Mouse (Mus musculus) gastrocnemius, postnatal 36 days (tissue): ENCODE results near the gene Irf4. TPM values are rescaled to one million over a fixed set of nuclear protein-coding genes. Genes with fewer than 3 reads are reported as not detected.

Source experiments
- DNase-seq, 2 experiments: peaks; one replicate each; pipeline ENCODE4 v3.0.0; 2022
- intact Hi-C: fragments of 180-260 bp; cut with DNase I; formaldehyde crosslinking; loops from one replicate; pipeline ENCODE4 v1.15.1; 2025
- total RNA-seq, 2 experiments: library from RNA; stranded (reverse); gene quantifications; 2 replicates each; pipeline ENCODE4 v1.2.3; 2021

The Irf4 gene
- total RNA-seq, 2 experiments from 2014 or later, result 0.79 TPM

DNA sequence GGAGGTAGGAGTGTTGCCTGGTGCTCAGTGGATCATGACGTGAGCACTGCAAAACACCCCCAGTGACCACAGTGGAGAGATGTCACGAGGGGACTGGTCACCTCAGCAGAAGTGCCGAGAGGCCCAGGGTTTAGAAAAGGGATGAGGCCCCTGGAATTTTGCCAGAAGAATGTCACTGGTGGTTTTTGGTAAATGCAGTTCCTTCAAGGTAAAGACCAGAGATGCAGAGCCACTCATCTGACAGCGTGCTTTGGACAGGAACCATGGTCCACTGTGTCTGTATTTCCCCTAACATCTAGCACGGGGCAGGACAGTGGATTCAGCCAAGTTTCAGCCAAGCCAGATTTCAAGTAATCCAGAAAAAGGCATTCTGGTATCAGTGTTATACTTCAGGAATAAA, 12.3 kb upstream of the Irf4 start:
- no peak for DNase-seq
- intact Hi-C loops, result no loop called here

DNA sequence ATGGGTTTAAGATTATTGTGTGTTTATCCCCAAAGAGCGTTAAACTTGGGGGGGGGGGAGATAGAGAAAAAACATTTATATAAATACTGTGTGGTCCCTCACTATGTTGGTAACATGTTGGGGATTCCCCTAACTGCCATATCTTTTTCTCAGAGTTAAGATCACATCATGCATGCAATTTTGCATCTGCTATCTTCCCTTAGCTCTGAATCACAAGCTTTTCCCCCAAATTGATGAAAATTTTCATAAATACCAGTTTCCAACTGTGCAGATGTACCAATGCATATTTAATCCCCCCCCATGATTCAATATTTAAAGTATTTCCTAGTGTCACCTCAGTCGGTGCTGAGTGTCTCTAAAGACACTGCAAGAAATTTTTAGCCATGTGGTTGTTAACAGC, 11.8 kb upstream of the Irf4 start:
- intact Hi-C loops, result no loop called here
- DNase-seq, result no peak

DNA sequence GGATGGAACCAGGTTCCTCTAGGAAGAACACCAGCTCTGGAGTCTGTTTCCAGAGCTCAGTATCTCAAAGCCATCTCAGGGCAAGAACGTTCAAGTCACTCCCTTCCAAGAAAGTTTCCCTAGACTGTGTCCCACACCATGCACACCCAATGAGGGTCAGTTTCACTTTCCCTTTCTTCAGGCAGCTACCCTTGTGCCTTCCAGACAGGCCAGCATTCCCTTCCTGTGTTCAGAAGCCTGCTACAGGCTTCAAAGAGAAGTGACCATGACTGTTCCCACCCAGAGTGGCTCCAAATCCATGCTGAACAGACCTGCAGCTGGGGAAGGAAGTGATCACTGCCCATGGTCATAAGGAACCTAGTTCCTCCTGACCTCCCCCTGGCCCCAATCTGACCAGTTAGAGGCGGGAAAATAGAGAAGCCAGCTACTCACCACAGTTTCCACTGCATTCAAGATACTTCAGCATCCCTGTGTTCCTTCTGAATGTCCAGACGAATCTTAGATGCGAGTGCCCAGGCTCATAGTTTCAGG, 10.7 kb upstream of the Irf4 start:
- DNase-seq, result no peak
- intact Hi-C loops, result no loop called here

DNA sequence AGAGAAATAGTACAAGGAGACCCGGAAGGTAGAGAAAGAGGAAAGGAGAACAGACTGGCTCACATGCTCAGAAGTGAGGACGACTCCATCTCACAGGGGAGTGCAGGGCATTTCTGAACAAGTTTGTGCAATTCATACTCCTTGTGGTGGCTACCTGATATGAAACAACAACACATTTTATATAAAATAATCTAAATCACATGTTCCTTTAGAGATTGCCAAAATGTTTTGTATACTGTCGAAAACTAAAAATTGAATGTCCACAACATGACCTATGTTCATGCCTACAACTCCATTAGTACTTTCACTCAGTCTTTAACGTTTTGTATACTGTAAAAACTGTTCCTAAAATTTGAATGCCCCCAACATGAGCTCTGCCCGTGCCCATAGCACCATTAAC, 7.9 kb upstream of the Irf4 start:
- DNase-seq, result no peak
- intact Hi-C loops, result no loop called here

DNA sequence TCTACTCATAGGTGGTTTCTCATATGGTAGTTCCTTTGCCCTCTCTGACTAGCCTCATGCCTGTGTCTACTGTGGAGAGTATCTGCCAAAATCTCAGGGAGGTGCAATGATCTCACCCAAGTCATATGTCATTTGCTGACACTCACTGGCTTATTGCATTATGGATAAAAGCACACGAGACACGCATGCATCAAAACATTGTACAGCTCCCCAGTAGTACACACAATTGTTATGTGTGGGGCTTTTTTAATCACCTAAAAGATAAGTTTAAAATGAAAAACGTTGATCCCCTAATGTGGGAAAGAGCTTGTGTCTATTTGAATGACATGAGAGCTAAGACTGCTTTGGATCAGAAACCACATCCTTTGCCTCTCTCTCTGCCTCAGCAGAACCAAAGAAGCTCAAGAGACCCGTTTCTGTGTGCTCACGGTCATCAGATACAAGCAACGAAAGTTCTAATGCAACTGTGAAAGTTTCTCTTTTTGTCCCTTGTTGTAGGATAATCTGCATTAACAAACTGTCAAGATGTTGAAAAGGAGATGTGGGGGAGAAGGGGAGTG, 6.5 kb upstream of the Irf4 start:
- intact Hi-C loops, result no loop called here
- DNase-seq, result no peak

DNA sequence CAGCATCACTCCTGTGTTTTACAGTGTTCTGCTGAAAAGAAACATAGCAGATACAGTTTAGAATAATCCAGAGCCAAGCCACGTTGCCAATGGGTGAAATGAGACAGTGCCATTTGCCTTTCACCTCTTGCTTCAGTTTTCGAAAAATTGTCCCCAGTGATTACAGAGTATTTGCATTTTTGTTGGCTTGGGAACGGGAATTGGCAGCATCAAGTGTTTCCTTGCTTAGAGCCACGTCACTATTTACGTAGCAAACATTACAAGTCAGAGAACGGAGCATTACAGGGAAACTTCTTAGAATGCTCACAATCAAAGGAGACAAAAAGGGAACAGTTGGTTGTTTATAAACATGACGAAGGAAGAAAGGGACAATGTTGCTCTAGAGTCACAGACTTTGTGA, 3.9 kb upstream of the Irf4 start:
- no peak for DNase-seq

DNA sequence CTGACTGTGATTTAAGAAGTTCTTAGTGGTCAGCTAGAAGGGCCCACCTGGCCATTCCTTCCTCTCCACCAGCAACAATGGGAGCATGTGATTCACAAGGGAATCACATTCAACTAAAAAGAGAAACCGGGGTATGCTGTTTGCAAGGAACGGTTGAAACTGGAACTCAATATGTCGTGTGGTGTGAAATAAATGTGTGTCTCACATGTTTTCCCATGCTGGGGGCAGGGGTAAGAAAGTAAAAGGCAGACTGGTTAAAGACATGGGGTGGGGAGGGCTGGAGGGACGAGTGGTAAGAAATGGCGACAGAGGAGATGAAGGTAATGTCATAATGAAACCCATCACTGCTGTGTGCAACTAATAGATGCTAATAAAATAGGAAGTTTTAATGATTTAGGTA, 2.0 kb upstream of the Irf4 start:
- no peak for DNase-seq

More for the DNA sequence above, 3.9 kb upstream of the Irf4 start:
- intact Hi-C loops, result no loop called here

DNA sequence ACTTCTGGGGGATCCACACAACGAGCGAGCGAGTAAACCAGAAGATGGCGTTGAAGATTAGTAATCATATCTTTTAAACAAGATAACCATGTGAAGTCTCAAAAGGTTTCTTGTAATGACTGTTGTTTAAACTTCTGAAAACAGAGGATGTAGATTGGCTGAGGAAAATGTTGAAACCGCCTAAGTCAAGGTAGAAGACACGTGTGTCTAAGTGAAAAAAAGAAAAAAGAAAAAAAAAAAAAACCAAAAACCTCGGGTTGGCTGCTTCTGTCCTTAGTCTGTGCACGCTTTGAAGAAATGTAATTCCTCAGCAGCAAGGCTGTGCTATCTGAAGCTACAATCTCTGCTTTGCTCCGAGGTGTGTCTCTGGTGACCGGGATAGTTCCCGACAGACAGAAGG, 1.5 kb upstream of the Irf4 start:
- intact Hi-C loops, result no loop called here

More for the DNA sequence above, 2.0 kb upstream of the Irf4 start:
- intact Hi-C loops, result no loop called here

DNA sequence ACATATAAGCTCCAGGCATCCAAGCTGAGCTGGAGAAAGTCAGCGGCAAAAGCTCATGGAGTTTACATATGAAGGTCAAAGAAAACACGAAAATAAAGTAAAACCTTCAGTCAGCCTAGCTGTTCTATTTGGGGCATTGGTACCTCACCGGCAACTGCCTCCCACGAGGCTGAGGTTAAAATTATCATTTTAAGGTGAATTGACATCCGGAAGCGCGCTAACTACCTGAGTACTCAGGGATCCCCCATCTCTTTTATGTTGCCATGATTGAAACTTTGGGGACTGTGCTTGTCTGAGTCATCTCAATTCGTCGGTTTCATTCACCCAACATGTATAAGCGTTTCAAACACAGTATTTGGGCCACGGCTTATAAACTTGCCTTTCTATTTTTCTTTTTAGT, 705 bp upstream of the Irf4 start:
- intact Hi-C loops, result no loop called here

More for the DNA sequence above, 1.5 kb upstream of the Irf4 start:
- DNase-seq, result no peak

DNA sequence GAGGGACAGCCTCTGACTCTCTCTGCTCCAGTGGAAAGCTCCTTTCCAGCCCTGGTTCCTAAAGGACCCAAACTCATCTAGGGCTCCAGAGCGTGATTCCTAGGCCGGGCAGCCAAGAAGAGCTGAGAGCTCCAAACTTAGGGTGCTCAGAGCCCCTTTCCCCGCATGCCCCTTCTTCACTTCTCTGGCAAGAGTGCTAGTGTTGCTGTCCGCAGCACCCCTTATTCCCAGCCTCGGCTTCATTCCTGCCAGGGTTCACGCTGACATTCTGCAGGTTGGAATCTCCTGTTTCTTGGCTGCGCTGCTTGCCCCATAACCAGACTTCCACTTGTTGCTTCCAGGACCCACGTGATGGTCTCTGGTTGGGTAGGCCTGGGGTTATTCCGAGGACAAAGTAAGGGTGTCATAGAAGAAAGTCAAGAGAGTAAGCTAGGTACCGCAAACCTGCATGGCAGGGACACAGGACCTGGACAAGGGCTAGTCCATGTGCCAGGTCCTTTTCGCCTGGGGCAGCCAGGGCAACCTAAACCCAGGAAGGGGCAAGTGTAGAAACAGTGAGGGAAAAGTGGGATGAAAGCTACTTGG, 623 bp downstream of the Irf4 start:
- intact Hi-C loops, result no loop called here
- no peak for DNase-seq

More for the DNA sequence above, 705 bp upstream of the Irf4 start:
- DNase-seq, result no peak

DNA sequence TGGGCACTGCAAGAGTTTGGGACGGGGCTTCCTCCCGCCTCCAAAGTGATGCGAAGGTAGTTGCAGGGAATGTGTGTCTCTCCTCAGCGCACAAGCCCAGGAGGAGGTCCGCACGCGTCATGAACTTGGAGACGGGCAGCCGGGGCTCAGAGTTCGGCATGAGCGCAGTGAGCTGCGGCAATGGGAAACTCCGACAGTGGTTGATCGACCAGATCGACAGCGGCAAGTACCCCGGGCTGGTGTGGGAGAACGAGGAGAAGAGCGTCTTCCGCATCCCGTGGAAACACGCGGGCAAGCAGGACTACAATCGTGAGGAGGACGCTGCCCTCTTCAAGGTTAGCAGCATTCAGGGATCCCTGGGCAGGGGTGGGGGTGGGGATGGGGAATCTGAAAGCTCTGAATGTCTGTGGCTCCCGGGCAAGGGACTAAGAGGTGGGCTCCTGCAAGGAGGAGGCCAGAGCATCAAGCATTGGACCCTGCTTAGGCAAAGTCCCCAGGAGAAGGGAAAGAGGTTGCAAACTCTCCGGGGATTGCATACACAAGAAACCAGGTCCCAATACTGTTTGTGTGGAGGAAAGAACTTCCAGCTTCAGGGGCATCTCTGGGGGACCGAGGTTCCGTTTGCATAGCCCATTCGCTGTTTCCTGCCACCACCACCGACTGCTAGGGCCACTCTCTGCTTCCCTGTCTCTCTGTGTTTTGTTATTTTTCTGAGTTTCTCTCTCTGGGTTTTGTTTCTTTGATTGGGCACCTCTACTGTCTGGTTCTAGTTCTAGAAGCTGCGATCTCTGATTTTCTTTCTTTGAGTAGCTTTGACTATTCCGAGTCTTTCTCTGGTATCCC, 1.7 kb downstream of the Irf4 start:
- DNase-seq, result no peak
- intact Hi-C loops, result no loop called here

DNA sequence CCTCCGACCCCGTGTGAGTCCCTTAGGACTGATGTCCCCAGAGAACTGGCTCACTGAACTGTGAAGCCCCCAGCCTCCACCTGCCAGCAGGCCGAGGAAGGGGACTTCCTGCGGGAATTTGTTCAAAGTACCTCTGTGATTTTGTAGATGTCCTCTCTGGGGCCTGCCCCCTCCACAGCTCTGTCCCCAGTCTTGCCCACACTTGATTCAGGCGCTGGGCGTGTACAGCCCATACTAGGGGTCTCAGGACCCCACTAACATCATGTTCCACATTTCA, 2.2 kb downstream of the Irf4 start:
- intact Hi-C loops, result no loop called here
- no peak for DNase-seq

DNA sequence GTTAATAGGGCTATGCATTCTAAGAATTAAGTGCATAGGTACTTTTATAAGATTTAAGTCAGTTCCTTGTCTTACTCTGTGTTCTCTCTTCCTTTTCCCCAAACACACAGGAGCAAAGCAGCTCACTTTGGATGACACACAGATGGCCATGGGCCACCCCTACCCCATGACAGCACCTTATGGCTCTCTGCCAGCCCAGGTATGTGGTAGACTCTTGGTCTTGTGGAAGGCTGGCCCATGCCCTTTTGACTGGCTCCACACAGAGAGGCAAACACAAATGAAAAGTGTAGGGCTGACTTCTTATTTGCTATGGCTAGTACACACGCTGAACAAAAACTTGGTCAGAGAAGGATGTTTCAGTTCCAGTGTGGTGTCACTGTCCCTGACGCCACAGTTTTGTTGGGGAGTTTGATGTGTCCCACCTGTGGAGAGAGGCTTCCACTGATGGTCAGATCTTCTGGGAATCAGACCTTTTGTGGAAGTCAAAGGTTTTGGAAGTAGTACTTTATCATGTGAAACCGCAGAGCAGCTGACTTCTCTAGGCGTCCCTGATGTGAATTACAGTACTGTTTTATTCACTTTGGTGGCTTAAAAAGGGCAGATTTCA, 3.7 kb downstream of the Irf4 start:
- no peak for DNase-seq
- intact Hi-C loops, result no loop called here

DNA sequence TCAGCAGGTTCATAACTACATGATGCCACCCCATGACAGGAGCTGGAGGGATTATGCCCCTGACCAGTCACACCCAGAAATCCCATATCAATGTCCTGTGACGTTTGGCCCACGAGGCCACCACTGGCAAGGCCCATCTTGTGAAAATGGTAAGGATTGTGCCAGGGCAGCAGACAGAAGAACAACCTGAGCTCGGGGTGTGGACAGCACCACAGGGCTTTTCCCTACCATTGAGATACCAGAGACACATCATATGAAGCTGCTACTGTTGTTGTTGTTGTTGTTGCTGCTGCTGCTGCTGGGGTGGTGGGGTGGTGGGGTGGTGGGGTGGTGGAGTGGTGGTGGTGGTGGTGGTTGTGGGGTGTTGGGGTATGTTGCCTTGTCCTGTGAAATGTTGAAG, 4.4 kb downstream of the Irf4 start:
- no peak for DNase-seq
- intact Hi-C loops, result no loop called here

DNA sequence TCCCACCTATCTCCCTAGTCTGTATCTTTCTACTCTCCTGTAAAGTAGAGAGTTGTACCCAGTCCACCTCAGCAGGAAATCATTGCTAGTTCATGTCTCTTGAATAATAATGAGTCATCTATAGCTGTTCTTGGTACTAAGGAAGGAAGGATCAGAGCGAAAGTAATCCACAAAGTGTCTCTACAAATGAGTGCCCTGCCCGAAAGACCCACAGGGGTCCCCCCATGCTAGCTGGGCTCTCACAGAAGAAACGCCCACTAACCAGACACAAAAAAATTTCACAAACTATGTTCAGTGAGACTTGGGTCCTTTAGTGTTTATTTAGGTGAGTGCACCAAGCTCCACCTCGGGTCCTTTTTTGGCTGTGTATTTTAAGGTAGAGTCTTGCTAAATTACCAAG, 5.0 kb downstream of the Irf4 start:
- intact Hi-C loops, result no loop called here
- no peak for DNase-seq

DNA sequence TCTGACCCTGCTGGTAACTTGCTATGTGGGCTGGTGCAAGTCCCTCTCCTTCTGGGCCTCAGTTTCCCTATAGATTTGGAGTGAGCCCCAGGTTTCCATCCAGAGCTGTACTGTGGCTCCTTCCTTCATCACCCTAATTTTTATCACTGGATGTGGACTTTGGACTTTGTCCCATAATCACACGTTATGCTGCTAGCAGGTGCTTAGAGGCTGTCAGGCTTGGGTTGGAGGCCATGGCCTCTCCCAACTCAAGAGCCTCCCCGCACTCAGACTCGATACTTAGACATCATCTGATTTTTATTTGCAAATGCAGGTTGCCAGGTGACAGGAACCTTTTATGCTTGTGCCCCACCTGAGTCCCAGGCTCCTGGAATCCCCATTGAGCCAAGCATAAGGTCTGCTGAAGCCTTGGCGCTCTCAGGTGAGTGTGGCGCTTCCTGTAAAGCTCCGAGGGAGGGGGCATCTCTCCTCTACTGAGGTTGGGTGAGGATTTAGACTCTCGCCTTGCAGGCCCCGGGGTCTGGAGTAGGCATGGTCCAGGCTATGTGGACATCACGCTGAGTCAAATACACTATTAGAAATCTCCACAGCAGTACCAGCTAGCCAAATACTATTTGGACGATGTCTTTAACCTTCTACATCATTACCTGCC, 5.9 kb downstream of the Irf4 start:
- intact Hi-C loops, result no loop called here
- no peak for DNase-seq

DNA sequence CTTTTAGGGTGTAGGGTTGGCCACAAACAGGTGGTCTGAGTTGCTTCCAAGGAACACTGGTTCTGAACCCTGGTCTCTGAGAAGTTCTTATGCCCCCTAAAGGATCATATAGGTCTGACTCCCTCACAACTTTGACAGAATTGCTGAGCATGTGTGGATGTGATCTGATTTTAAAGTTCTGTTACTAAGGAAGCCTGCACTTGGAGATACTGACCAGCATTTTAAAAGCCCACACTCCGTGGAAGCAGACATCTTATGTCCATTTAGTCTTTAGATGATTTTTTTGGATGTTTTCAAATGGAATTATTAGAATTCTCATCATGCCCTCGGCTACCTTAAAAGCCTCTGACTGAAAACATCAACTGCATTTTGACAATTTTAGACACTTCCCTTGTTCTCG, 6.6 kb downstream of the Irf4 start:
- no peak for DNase-seq
- intact Hi-C loops, result no loop called here

DNA sequence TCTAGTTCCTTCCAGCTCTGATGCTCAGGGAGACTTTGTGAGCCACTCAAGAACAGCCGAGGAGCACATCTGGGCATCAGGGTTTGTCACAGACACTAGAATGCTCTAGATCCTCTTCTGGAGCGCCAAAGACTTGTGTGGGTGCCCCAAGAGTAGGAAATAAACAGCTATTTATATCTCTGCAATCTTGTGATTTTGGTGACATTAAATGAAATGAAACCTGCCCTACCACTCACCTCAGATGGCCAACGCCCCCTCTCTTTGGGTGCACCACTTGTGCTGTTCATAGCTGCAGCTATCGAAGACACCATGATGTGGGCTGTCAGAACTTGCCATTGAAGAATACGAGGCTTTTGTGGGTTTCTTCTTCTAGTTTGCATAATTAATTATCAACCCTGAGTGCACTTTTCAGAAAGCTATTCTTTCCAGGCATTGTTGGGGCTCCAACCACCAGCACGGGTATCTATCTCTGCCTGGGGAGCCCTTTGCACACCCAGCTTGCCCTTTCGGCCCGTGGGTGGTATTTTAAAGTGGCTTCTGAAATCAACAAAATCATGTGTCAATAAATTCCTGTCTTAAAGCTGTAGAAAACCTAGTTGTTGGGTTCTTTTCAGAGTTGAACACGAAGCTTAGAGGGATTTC, 7.1 kb downstream of the Irf4 start:
- DNase-seq, result no peak
- intact Hi-C loops, result no loop called here

DNA sequence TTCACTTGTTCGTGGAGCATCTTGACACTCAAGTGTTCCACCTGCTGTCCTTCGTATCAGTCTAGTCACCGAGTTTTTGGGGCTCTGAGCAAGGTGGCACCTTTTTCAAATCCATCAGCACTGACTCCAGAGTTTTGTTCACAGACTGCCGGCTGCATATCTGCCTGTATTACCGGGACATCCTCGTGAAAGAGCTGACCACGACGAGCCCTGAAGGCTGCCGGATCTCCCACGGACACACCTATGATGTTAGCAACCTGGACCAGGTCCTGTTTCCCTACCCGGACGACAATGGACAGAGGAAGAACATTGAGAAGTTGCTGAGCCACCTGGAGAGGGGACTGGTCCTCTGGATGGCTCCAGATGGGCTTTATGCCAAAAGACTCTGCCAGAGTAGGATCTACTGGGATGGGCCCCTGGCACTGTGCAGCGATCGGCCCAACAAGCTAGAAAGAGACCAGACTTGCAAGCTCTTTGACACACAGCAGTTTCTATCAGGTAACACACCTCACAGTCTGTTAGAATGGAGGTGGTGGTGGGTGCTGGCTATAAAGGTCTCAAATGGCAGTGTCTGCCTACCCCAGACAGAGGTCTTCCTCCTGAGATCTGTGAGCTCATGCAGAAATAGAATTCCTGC, 8.4 kb downstream of the Irf4 start:
- intact Hi-C loops, result no loop called here
- no peak for DNase-seq

DNA sequence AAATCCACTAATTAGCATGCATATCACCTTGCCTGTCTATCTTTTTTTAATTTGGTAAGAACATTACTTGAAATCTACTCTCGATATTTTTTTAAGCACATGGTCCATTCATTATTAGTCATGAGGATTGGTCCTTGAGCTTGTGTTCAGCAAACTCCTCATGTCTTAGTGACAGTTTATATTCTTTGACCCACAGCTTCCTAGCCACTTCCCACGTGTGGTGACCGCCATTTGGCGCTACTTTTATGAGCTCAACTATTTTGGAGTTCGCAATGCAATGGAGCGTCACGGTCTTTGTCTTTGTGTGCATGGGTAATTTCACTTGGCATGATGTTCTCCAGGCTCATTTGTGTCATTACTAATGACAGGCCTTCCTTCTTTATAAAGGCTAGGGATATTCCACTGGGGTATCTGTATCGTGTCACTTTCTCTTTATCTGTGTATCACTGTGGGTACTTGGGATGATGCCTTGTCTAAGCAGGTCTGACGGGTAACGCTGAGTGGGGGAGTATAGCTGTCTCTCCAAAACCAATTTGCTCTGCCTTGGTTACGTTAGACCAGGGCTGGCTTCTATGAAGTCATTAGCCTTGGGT, 9.9 kb downstream of the Irf4 start:
- intact Hi-C loops, result no loop called here
- no peak for DNase-seq
